Mouse (Mus musculus) limb, embryonic 10.5 days (tissue): Measurements from ENCODE around the gene Abhd17c. TPM values are rescaled to one million over a fixed set of nuclear protein-coding genes. Genes with fewer than 3 reads are reported as not detected.
A peak's percentile ranks its signal among the peaks of the same experiment; 100 is the strongest.

Source experiments
- DNase-seq: peaks from one replicate; pipeline ENCODE4 v3.0.0-alpha.2; 2017; ENCODE audit warnings: low spot score
- H3K27ac ChIP-seq: fragments of 300-500 bp; sonication (generic); 2 replicates; pipeline ENCODE4 v1.5.1; 2016; ENCODE audit warnings: mild to moderate bottlenecking
- H3K27me3 ChIP-seq: fragments of 300-500 bp; sonication (generic); 2 replicates; pipeline ENCODE4 v1.6.1; 2016; ENCODE audit warnings: low read depth, mild to moderate bottlenecking; ENCODE audit not compliant: poor library complexity, severe bottlenecking
- H3K36me3 ChIP-seq: fragments of 300-500 bp; sonication (generic); 2 replicates; pipeline ENCODE4 v1.6.1; 2016; ENCODE audit warnings: mild to moderate bottlenecking, moderate library complexity
- H3K4me1 ChIP-seq: fragments of 300-500 bp; sonication (generic); 2 replicates; pipeline ENCODE4 v1.6.1; 2016
- H3K4me3 ChIP-seq: fragments of 300-500 bp; sonication (generic); 2 replicates; pipeline ENCODE4 v1.5.1; 2016; ENCODE audit warnings: mild to moderate bottlenecking, moderate library complexity
- H3K9me3 ChIP-seq: fragments of 300-500 bp; sonication (generic); replicated peaks from 2 replicates; pipeline ENCODE4 v1.6.1; 2016; ENCODE audit warnings: mild to moderate bottlenecking
- WGBS: fragments of 180-500 bp; shearing (Covaris S2); methylation state at CpG from one replicate; pipeline ENCODE4 v1.1.7; 2016; 5-methylcytosine and 5-hydroxymethylcytosine counted together
- polyA plus RNA-seq: library from polyadenylated mRNA; unstranded; fragments of >200 nt; fragmentation: Nextera tagmentation; extraction: Ambion mirVana; gene quantifications from 2 replicates; pipeline ENCODE4 v1.2.1, GENCODE M21; 2016

The Abhd17c gene
- polyA plus RNA-seq, 1 experiment from 2014 or later, result 46.2 TPM

GRCm38 (mm10) chr7:84111716-84112350 is 39.9 kb downstream of the Abhd17c start:
- H3K9me3 ChIP-seq, result no peaks in the 10 kb centered on the region
- peaks cover 69% of the 10 kb centered on the region for H3K36me3 ChIP-seq
- 73% methylated on average over 10 of the region's 10 CpGs for WGBS
- no peak overlapping the region for H3K27ac ChIP-seq
- H3K4me1 ChIP-seq, result no peaks in the 10 kb centered on the region
- H3K27me3 ChIP-seq, result no peaks in the 10 kb centered on the region
- no peak overlapping the region for H3K4me3 ChIP-seq
- DNase-seq, result no peak

GRCm38 (mm10) chr7:84106942-84107341 is 44.8 kb downstream of the Abhd17c start:
- H3K27me3 ChIP-seq, result no peaks in the 10 kb centered on the region
- H3K9me3 ChIP-seq, result no peaks in the 10 kb centered on the region
- H3K36me3 ChIP-seq, result peaks cover 41% of the 10 kb centered on the region
- 95% methylated on average over 1 of the region's 1 CpGs for WGBS
- no peak overlapping the region for H3K27ac ChIP-seq
- no peak for DNase-seq
- no peak overlapping the region for H3K4me3 ChIP-seq
- no peaks in the 10 kb centered on the region for H3K4me1 ChIP-seq

GRCm38 (mm10) chr7:84102589-84102988 is 49.1 kb downstream of the Abhd17c start:
- 92% methylated on average over 1 of the region's 1 CpGs for WGBS
- H3K36me3 ChIP-seq, result peaks cover 5% of the 10 kb centered on the region; the same call in 1 of the 2 replicates
- no peak overlapping the region for H3K27ac ChIP-seq
- no peak for DNase-seq
- no peaks in the 10 kb centered on the region for H3K4me1 ChIP-seq
- H3K4me3 ChIP-seq, result no peak overlapping the region
- no peaks in the 10 kb centered on the region for H3K27me3 ChIP-seq
- H3K9me3 ChIP-seq, result no peaks in the 10 kb centered on the region

- WGBS, result 82% methylated on average over 3 of the region's 3 CpGs
- H3K4me3 ChIP-seq, result no peak overlapping the region
- no peaks in the 10 kb centered on the region for H3K9me3 ChIP-seq
- no peak overlapping the region for H3K27ac ChIP-seq
- no peaks in the 10 kb centered on the region for H3K27me3 ChIP-seq
- H3K36me3 ChIP-seq, result no peaks in the 10 kb centered on the region
- H3K4me1 ChIP-seq, result no peaks in the 10 kb centered on the region
- DNase-seq, result no peak
These were observed 51.0 kb downstream of the Abhd17c start for GRCm38 (mm10) chr7:84100672-84101071.

GRCm38 (mm10) chr7:84098098-84098497 is 53.6 kb downstream of the Abhd17c start:
- H3K4me1 ChIP-seq, result no peaks in the 10 kb centered on the region
- H3K36me3 ChIP-seq, result no peaks in the 10 kb centered on the region
- no peaks in the 10 kb centered on the region for H3K27me3 ChIP-seq
- no peak overlapping the region for H3K4me3 ChIP-seq
- no peaks in the 10 kb centered on the region for H3K9me3 ChIP-seq
- H3K27ac ChIP-seq, result no peak overlapping the region
- no peak for DNase-seq
- WGBS, result 92% methylated on average over 1 of the region's 1 CpGs

GRCm38 (mm10) chr7:84096501-84096900 is 55.2 kb downstream of the Abhd17c start:
- no peak overlapping the region for H3K4me3 ChIP-seq
- H3K4me1 ChIP-seq, result no peaks in the 10 kb centered on the region
- H3K9me3 ChIP-seq, result no peaks in the 10 kb centered on the region
- H3K36me3 ChIP-seq, result no peaks in the 10 kb centered on the region
- WGBS, result 78% methylated on average over 6 of the region's 6 CpGs
- H3K27me3 ChIP-seq, result no peaks in the 10 kb centered on the region
- H3K27ac ChIP-seq, result no peak overlapping the region
- no peak for DNase-seq

- Histone ChIP-seq H3K27me3 (peaks cover 31% of the 10 kb centered on the region), H3K4me3 (no peak overlapping the region), H3K4me1 (peaks cover 7% of the 10 kb centered on the region), H3K36me3 (no peaks in the 10 kb centered on the region), H3K27ac (no peak overlapping the region), H3K9me3 (no peaks in the 10 kb centered on the region)
- 86% methylated on average over 4 of the region's 4 CpGs for WGBS
- DNase-seq, result no peak
These were observed 60.9 kb downstream of the Abhd17c start for GRCm38 (mm10) chr7:84090793-84091192.

GRCm38 (mm10) chr7:84089777-84090176 is 61.9 kb downstream of the Abhd17c start:
- H3K27ac ChIP-seq, result no peak overlapping the region
- H3K4me1 ChIP-seq, result peaks cover 17% of the 10 kb centered on the region
- no peak overlapping the region for H3K4me3 ChIP-seq
- WGBS, result 21% methylated on average over 1 of the region's 1 CpGs
- DNase-seq, result no peak
- H3K9me3 ChIP-seq, result no peaks in the 10 kb centered on the region
- peaks cover 41% of the 10 kb centered on the region for H3K27me3 ChIP-seq
- no peaks in the 10 kb centered on the region for H3K36me3 ChIP-seq

GRCm38 (mm10) chr7:84088971-84089370 is 62.7 kb downstream of the Abhd17c start:
- 14% methylated on average over 4 of the region's 4 CpGs for WGBS
- Histone ChIP-seq H3K27ac (no peak overlapping the region), H3K4me1 (peaks cover 17% of the 10 kb centered on the region), H3K36me3 (no peaks in the 10 kb centered on the region), H3K9me3 (no peaks in the 10 kb centered on the region), H3K27me3 (peaks cover 45% of the 10 kb centered on the region), H3K4me3 (no peak overlapping the region)
- peak; percentile 50 for DNase-seq

- H3K9me3 ChIP-seq, result no peaks in the 10 kb centered on the region
- H3K27ac ChIP-seq, result no peak overlapping the region
- H3K27me3 ChIP-seq, result peaks cover 45% of the 10 kb centered on the region
- no peak for DNase-seq
- peaks cover 17% of the 10 kb centered on the region for H3K4me1 ChIP-seq
- 81% methylated on average over 3 of the region's 3 CpGs for WGBS
- H3K36me3 ChIP-seq, result no peaks in the 10 kb centered on the region
- H3K4me3 ChIP-seq, result no peak overlapping the region
These were observed 63.5 kb downstream of the Abhd17c start for GRCm38 (mm10) chr7:84088191-84088590.

- no peaks in the 10 kb centered on the region for H3K9me3 ChIP-seq
- peaks cover 17% of the 10 kb centered on the region for H3K4me1 ChIP-seq
- 1% methylated on average over 54 of the region's 54 CpGs for WGBS
- DNase-seq, result peak; percentile 87
- peak within 1 kb of the TSS; percentile 55 for H3K4me3 ChIP-seq
- H3K27ac ChIP-seq, result no peak within 1 kb of the TSS
- peaks cover 45% of the 10 kb centered on the region for H3K27me3 ChIP-seq
- no peaks in the 10 kb centered on the region for H3K36me3 ChIP-seq
These were observed 65.5 kb downstream of the Abhd17c start, which contains the start of gene Cemip for GRCm38 (mm10) chr7:84086039-84086829. Cemip (minus strand) TSS chr7:84086502.

- no peaks in the 10 kb centered on the region for H3K36me3 ChIP-seq
- peak; percentile 91 for DNase-seq
- no peaks in the 10 kb centered on the region for H3K9me3 ChIP-seq
- H3K27me3 ChIP-seq, result peaks cover 45% of the 10 kb centered on the region
- H3K4me1 ChIP-seq, result peaks cover 17% of the 10 kb centered on the region
- no peak overlapping the region for H3K27ac ChIP-seq
- 4% methylated on average over 39 of the region's 39 CpGs for WGBS
- H3K4me3 ChIP-seq, result peak overlapping the region; percentile 55
These were observed 66.4 kb downstream of the Abhd17c start for GRCm38 (mm10) chr7:84085049-84085945.
